Mouse (Mus musculus) layer of hippocampus, adult 2 months (tissue): Measurements from ENCODE around the gene Psmb2. TPM values are rescaled to one million over a fixed set of nuclear protein-coding genes. Genes with fewer than 3 reads are reported as not detected.

Experiments used
- DNase-seq, 2 experiments: peaks; one replicate each; pipeline ENCODE4 v3.0.0; 2022; ENCODE audit warnings: low spot score in 2 of 2
- H3K27ac ChIP-seq: fragments of 200-600 bp; 2 replicates; pipeline ENCODE4 v1.8.1; 2022
- H3K4me3 ChIP-seq: fragments of 200-600 bp; 2 replicates; pipeline ENCODE4 v1.8.1; 2022; ENCODE audit warnings: mild to moderate bottlenecking
- CTCF ChIP-seq: fragments of 200-600 bp; conservative IDR thresholded peaks from 2 replicates; pipeline ENCODE4 v1.8.1; 2022; ENCODE audit warnings: antibody characterized with exemption, mild to moderate bottlenecking, moderate library complexity
- total RNA-seq, 2 experiments: library from RNA; stranded (reverse); gene quantifications; 2 replicates each; pipeline ENCODE4 v1.2.3; 2021

Gene Psmb2
- total RNA-seq, 2 experiments from 2014 or later: 111 to 115 TPM

- H3K4me3 ChIP-seq: peak overlapping the region; percentile 72
- TF ChIP-seq CTCF: no peak
- H3K27ac ChIP-seq: peak overlapping the region; percentile 97
- peak in 1 of 2 experiments; percentile 37 for DNase-seq
Observed at GRCm38 (mm10) chr4:126750863-126751555, 73.6 kb downstream of the Psmb2 start.

GRCm38 (mm10) chr4:126751556-126752023 lies 74.2 kb downstream of the Psmb2 start:
- Histone ChIP-seq H3K4me3 (peak overlapping the region; percentile 72), H3K27ac (peak overlapping the region; percentile 97)
- TF ChIP-seq CTCF: no peak
- DNase-seq: peak; percentile 61 to 65

GRCm38 (mm10) chr4:126752024-126752607 lies 74.7 kb downstream of the Psmb2 start:
- TF ChIP-seq CTCF: peak; percentile 42
- peak in 1 of 2 experiments; percentile 48 for DNase-seq
- Histone ChIP-seq H3K4me3 (peak overlapping the region; percentile 72), H3K27ac (peak overlapping the region; percentile 97)

GRCm38 (mm10) chr4:126752608-126753141 lies 75.2 kb downstream of the Psmb2 start:
- Histone ChIP-seq H3K4me3 (peak overlapping the region; percentile 72), H3K27ac (peak overlapping the region; percentile 97)
- no peak for TF ChIP-seq CTCF
- no peak for DNase-seq

- DNase-seq: peak; percentile 96 to 98
- no peak for TF ChIP-seq CTCF
- H3K4me3 ChIP-seq: peak within 1 kb of the TSS; percentile 72
Observed at GRCm38 (mm10) chr4:126753268-126754230, 76.1 kb downstream of the Psmb2 start, which contains the start of the genes Ncdn and AU040320. Gene Ncdn (minus strand): TSS chr4:126753438. Gene AU040320 (plus strand): TSS chr4:126753544.

GRCm38 (mm10) chr4:126754231-126754611 lies 76.8 kb downstream of the Psmb2 start:
- DNase-seq: no peak
- no peak for TF ChIP-seq CTCF
- Histone ChIP-seq H3K27ac (peak overlapping the region; percentile 97), H3K4me3 (peak overlapping the region; percentile 72)

More at GRCm38 (mm10) chr4:126753268-126754230, 76.1 kb downstream of the Psmb2 start, which contains the start of the genes Ncdn and AU040320:
- peak within 1 kb of the TSS; percentile 97 for H3K27ac ChIP-seq

- peak overlapping the region; percentile 97 for H3K27ac ChIP-seq
- no peak for TF ChIP-seq CTCF
- no peak for DNase-seq
- H3K4me3 ChIP-seq: peak overlapping the region; percentile 72
Observed at GRCm38 (mm10) chr4:126754736-126755374, 77.4 kb downstream of the Psmb2 start.

- peak; percentile 50 to 62 for DNase-seq
- no peak for TF ChIP-seq CTCF
- Histone ChIP-seq H3K4me3 (no peak overlapping the region), H3K27ac (peak overlapping the region; percentile 97)
Observed at GRCm38 (mm10) chr4:126756766-126757165, 79.3 kb downstream of the Psmb2 start.

GRCm38 (mm10) chr4:126758299-126758698 lies 80.9 kb downstream of the Psmb2 start:
- no peak overlapping the region for H3K4me3 ChIP-seq
- no peak for DNase-seq
- TF ChIP-seq CTCF: no peak
- H3K27ac ChIP-seq: no peak overlapping the region

Other genes starting within 250 kb of the Psmb2 start
- 10 to 100 TPM; 39.3 to 50.5 TPM for gene Ago3, start 248.1 kb upstream of the Psmb2 start, total RNA-seq
- 10 to 100 TPM; 63.1 to 64.0 TPM for gene Ago1, start 209.0 kb upstream of the Psmb2 start, total RNA-seq
- gene Ago4, start 144.2 kb upstream of the Psmb2 start, total RNA-seq: 1 to 10 TPM; 7.5 to 9.5 TPM
- 1 to 10 TPM; 1.6 to 2.2 TPM for gene Clspn, start 120.7 kb upstream of the Psmb2 start, total RNA-seq
- 10 to 100 TPM; 64.3 to 72.3 TPM for gene 5730409E04Rik, start 67.8 kb upstream of the Psmb2 start, total RNA-seq
- gene Tfap2e, start 58.6 kb downstream of the Psmb2 start, total RNA-seq: under 1 TPM in 1 of 2 experiments, not detected in 1; 0.18 TPM
- gene Ncdn, start 75.8 kb downstream of the Psmb2 start, total RNA-seq: 1,000 to 10,000 TPM; 1,998 to 2,007 TPM
- 10 to 100 TPM; 68.7 to 72.4 TPM for gene AU040320, start 75.9 kb downstream of the Psmb2 start, total RNA-seq